Mouse (Mus musculus): ENCODE measurements at regions not wholly inside any gene's neighbourhood (a gene's known extent, or its start where the extent isn't known, plus 50 kb on each side); places are given as distances from the start of the nearest gene placed in this dataset.

DNA sequence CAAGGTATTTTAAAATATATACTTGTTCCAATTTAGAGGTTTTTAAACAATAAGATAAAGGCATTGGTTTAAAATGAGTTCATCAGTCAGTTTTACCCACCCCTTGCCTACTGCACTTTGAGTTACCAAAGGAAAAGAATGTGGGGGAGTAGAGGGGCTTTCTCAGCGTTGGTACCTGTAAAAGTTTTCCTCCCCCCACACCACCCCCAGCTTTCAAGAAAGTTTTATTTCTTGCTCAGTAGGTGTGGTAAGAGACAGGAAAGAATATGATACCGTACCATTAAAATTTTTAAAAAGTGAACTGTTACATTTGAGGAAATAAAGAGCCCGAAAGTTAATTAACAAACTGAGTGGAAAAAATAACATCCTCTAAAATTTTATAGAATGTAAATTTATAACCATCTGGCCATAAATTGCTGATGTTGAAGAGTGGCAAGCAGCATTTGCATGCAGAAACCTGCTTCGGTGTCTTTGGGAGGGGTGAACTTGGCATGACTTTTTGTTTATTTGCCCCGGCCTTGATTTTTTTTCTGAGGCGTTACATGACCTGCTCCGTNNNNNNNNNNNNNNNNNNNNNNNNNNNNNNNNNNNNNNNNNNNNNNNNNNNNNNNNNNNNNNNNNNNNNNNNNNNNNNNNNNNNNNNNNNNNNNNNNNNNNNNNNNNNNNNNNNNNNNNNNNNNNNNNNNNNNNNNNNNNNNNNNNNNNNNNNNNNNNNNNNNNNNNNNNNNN lies 346.1 kb downstream of the Tfec start:
- no peak for DNase-seq

DNA sequence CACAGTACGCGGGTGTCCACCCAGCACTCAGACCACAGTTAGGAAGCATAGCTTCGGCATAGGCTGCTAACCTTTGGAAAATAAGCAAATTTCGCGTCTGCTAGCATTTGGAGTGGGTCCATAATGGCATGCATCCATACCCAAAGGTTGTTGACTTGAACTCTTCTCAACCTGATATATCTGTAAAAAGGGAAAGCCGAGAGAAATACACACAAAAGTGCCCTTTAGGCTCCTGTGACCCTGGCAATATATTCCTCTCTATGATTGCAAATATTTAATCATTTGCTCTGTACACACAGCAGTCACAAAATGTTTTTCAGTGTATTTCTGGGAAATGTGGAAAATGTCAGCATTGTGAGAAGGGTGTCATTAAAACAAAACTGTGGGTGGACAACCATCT lies 347.1 kb downstream of the Tfec start:
- no peak for DNase-seq

GRCm38 (mm10) chr6:16550445-16550844 lies 347.8 kb downstream of the Tfec start:
- DNase-seq: peak; percentile 5

GRCm38 (mm10) chr6:16514054-16514453 lies 384.2 kb downstream of the Tfec start:
- DNase-seq: no peak

GRCm38 (mm10) chr6:16513541-16513940 lies 384.7 kb downstream of the Tfec start:
- no peak for DNase-seq

- DNase-seq: no peak
Observed at GRCm38 (mm10) chr6:16503836-16504235, 394.4 kb downstream of the Tfec start.

GRCm38 (mm10) chr6:16487015-16487630 lies 411.1 kb downstream of the Tfec start:
- DNase-seq: no peak

GRCm38 (mm10) chr6:16483295-16483694 lies 414.9 kb downstream of the Tfec start:
- no peak for DNase-seq

GRCm38 (mm10) chr6:16468693-16469375 lies 429.4 kb downstream of the Tfec start:
- no peak for DNase-seq

DNA sequence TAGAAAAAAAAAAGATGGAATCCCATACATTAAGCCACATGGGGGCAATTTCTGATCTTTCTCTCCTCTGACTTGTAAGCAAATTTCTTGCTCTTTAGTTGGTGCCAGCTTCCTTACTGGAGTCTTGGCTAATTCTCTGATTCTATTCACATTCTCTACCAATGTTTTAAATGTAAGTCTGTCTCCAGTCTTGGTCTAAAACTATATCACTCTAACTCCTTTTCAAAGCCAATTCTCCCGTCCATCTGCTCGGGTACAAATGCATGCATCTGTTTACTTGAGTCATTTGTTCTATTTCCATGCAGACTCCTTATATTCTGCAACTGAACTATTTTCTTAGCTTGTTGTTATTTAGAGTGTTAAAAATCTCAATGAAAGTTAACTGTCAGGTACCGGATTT lies 440.0 kb downstream of the Tfec start:
- no peak for DNase-seq
